Mouse (Mus musculus) neural tube, embryonic 14.5 days (tissue): ENCODE data around the gene Clec4b2. TPM values are rescaled to one million over a fixed set of nuclear protein-coding genes. Genes with fewer than 3 reads are reported as not detected.
"Not testable (repeated sequence)": the region's sequence is repeated elsewhere in the genome, so short reads cannot be mapped to it uniquely, and the experiment has no call there.

ENCODE experiments used
- ATAC-seq: fragments of 200-750 bp; cut with Nextera tagmentation; 2 replicates; pipeline ENCODE4 v1.8.0; 2017; ENCODE audit warnings: low read depth, mild to moderate bottlenecking, moderate TSS enrichment, moderate library complexity
- H3K27ac ChIP-seq: fragments of 300-500 bp; sonication (generic); 2 replicates; pipeline ENCODE4 v1.5.1; 2014; ENCODE audit warnings: low read depth, mild to moderate bottlenecking, control low read depth, low read length, moderate library complexity, mixed read lengths
- H3K27me3 ChIP-seq: fragments of 300-500 bp; sonication (generic); 2 replicates; pipeline ENCODE4 v1.6.1; 2014; ENCODE audit warnings: low read length; ENCODE audit not compliant: control insufficient read depth, insufficient read depth
- H3K36me3 ChIP-seq: fragments of 300-500 bp; sonication (generic); 2 replicates; pipeline ENCODE4 v1.6.1; 2014; ENCODE audit warnings: low read length, mixed read lengths; ENCODE audit not compliant: control insufficient read depth, insufficient read depth
- H3K4me1 ChIP-seq: fragments of 300-500 bp; sonication (generic); 2 replicates; pipeline ENCODE4 v1.6.1; 2014; ENCODE audit warnings: low read length; ENCODE audit not compliant: control insufficient read depth, insufficient read depth
- H3K4me2 ChIP-seq: fragments of 300-500 bp; sonication (generic); 2 replicates; pipeline ENCODE4 v1.6.1; 2014; ENCODE audit warnings: mild to moderate bottlenecking, low read depth, low read length, control low read depth
- H3K4me3 ChIP-seq: fragments of 300-500 bp; sonication (generic); 2 replicates; pipeline ENCODE4 v1.5.1; 2014; ENCODE audit warnings: low read depth, low read length, control low read depth, mixed read lengths
- H3K9ac ChIP-seq: fragments of 300-500 bp; sonication (generic); replicated peaks from 2 replicates; pipeline ENCODE4 v1.6.1; 2014; ENCODE audit warnings: low read depth, mild to moderate bottlenecking, control low read depth, low read length, mixed read lengths
- H3K9me3 ChIP-seq: fragments of 300-500 bp; sonication (generic); 2 replicates; pipeline ENCODE4 v1.6.1; 2016; ENCODE audit warnings: low read length; ENCODE audit not compliant: control insufficient read depth
- WGBS: fragments of 180-500 bp; shearing (Covaris S2); extraction: QIAGEN DNeasy Blood & Tissue Kit; methylation state at CpG from one replicate; pipeline ENCODE4 v1.1.7; 2014; 5-methylcytosine and 5-hydroxymethylcytosine counted together
- polyA plus RNA-seq: library from polyadenylated mRNA; unstranded; fragments of >200 nt; fragmentation: Nextera tagmentation; extraction: Ambion mirVana; gene quantifications from 2 replicates; pipeline ENCODE4 v1.2.1, GENCODE M21; 2014

Gene Clec4b2
- polyA plus RNA-seq, 1 experiment from 2014 or later = not detected

DNA sequence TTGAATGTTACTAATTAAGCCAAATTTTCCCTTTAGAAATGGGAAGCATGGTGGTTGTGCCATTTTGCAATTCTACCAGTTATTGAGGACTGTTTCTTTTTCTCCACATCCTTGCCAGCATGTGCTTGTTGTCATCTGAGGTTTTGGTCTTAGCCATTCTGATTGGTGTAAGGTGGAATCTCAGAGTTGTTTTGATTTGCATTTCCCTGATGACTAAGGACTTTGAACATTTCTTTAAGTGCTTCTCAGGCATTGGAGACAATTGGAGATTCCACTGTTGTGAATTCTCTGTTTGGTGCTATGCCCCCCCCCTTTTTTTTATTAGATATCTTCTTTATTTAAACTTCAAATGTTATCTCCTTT, 35.4 kb downstream of the Clec4b2 start:
- not testable (repeated sequence) for H3K9ac ChIP-seq, H3K9me3 ChIP-seq, H3K27me3 ChIP-seq, H3K27ac ChIP-seq, H3K36me3 ChIP-seq, H3K4me3 ChIP-seq, ATAC-seq, H3K4me1 ChIP-seq, H3K4me2 ChIP-seq

GRCm38 (mm10) chr6:123211726-123212125, 39.0 kb downstream of the Clec4b2 start:
- Histone ChIP-seq H3K27me3 (no peaks in the 10 kb centered on the region), H3K4me2 (no peak overlapping the region), H3K9me3 (no peaks in the 10 kb centered on the region), H3K36me3 (no peaks in the 10 kb centered on the region), H3K4me1 (no peaks in the 10 kb centered on the region), H3K9ac (no peak overlapping the region), H3K4me3 (no peak overlapping the region), H3K27ac (no peak overlapping the region)
- ATAC-seq = no peak
- 86% methylated on average over 1 of the region's 1 CpGs for WGBS

- no peak overlapping the region for H3K9ac ChIP-seq
- H3K4me3 ChIP-seq = no peak overlapping the region
- H3K27me3 ChIP-seq = no peaks in the 10 kb centered on the region
- no peak for ATAC-seq
- 67% methylated on average over 2 of the region's 2 CpGs for WGBS
- no peaks in the 10 kb centered on the region for H3K36me3 ChIP-seq
- H3K4me1 ChIP-seq = no peaks in the 10 kb centered on the region
- H3K4me2 ChIP-seq = no peak overlapping the region
- peaks cover 2% of the 10 kb centered on the region; the same call in 1 of the 2 replicates for H3K9me3 ChIP-seq
- no peak overlapping the region for H3K27ac ChIP-seq
These were observed 55.0 kb downstream of the Clec4b2 start for GRCm38 (mm10) chr6:123227519-123228166.

DNA sequence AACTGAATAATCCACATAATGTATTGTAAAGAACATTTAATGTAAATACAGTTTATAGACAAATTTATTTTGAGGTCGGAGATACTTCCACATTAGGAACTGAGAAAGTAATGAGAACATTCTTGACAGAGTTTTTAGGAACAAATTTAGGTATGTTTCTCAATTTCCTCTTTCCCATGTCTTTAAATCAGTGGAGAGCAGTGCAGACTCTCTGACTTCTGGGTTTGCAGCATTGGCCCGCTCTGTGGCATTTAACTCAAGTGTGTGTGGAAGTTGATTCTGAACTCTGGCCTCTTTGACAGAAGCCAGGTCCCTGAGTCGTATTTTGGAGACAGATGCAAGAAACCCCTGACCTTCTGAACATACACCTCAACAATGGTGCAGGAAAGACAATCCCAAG, 57.0 kb downstream of the Clec4b2 start, which contains the start of gene Clec4n:
Gene Clec4n (plus strand): TSS at position 200 of the 400 bp plus-strand sequence.
- Histone ChIP-seq H3K4me3 (no peak within 1 kb of the TSS), H3K4me2 (no peak within 1 kb of the TSS), H3K9ac (no peak within 1 kb of the TSS), H3K27ac (no peak within 1 kb of the TSS), H3K36me3 (no peaks in the 10 kb centered on the region), H3K4me1 (no peaks in the 10 kb centered on the region), H3K9me3 (0 out of 2 replicates have a peak, but pooled peaks cover 2% of the 10 kb centered on the region), H3K27me3 (no peaks in the 10 kb centered on the region)
- ATAC-seq = no peak
- 81% methylated on average over 3 of the region's 3 CpGs for WGBS

- 66% methylated on average over 2 of the region's 2 CpGs for WGBS
- no peak overlapping the region for H3K27ac ChIP-seq
- H3K9me3 ChIP-seq = 0 out of 2 replicates have a peak, but pooled peaks cover 2% of the 10 kb centered on the region
- H3K4me1 ChIP-seq = no peaks in the 10 kb centered on the region
- no peak overlapping the region for H3K9ac ChIP-seq
- no peak overlapping the region for H3K4me3 ChIP-seq
- ATAC-seq = no peak
- H3K27me3 ChIP-seq = no peaks in the 10 kb centered on the region
- H3K36me3 ChIP-seq = no peaks in the 10 kb centered on the region
- H3K4me2 ChIP-seq = no peak overlapping the region
These were observed 58.5 kb downstream of the Clec4b2 start for GRCm38 (mm10) chr6:123231149-123231548.

DNA sequence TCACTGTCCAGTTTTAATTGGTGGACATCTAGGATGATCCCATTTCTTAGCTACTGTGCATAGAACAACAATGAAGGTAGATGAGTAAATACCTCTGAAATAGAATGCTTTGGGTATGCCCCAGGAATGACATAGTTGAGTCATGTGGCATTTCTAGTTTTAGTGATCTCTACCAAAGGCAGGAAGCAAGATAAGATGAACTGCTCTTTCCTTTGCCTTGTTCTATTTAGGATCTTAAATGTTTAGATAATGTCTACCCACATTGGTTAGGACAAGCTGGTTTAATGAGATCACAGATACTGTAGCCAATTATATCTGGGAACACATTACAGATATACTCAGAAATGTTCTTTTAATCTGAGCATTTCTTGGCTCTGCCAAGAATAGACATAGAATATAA, 64.9 kb downstream of the Clec4b2 start:
- no peak for ATAC-seq
- no peak overlapping the region for H3K4me2 ChIP-seq
- H3K4me1 ChIP-seq = no peaks in the 10 kb centered on the region
- H3K9ac ChIP-seq = no peak overlapping the region
- H3K27me3 ChIP-seq = no peaks in the 10 kb centered on the region
- H3K9me3 ChIP-seq = no peaks in the 10 kb centered on the region
- no peak overlapping the region for H3K4me3 ChIP-seq
- no peaks in the 10 kb centered on the region for H3K36me3 ChIP-seq
- H3K27ac ChIP-seq = no peak overlapping the region

DNA sequence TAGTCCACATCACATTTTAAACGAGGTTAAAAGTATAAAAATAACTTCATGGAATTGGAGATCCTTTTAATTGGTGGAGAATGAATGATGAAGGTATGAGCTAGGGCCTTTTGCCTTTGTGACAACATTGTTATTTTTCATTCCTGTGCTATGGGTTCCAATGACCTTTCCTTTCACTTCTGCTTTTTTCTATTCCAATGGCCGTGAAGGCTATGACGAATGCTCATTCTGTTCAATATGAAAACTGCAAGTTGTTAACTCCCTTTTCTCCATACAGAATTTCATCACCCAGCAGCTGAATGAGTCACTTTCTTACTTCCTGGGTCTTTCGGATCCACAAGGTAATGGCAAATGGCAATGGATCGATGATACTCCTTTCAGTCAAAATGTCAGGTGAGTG, 71.5 kb downstream of the Clec4b2 start:
- Histone ChIP-seq H3K36me3 (no peaks in the 10 kb centered on the region), H3K4me2 (no peak overlapping the region), H3K27me3 (no peaks in the 10 kb centered on the region), H3K4me1 (no peaks in the 10 kb centered on the region), H3K27ac (no peak overlapping the region), H3K4me3 (no peak overlapping the region), H3K9ac (no peak overlapping the region), H3K9me3 (no peaks in the 10 kb centered on the region)
- 89% methylated on average over 5 of the region's 5 CpGs for WGBS
- ATAC-seq = no peak

DNA sequence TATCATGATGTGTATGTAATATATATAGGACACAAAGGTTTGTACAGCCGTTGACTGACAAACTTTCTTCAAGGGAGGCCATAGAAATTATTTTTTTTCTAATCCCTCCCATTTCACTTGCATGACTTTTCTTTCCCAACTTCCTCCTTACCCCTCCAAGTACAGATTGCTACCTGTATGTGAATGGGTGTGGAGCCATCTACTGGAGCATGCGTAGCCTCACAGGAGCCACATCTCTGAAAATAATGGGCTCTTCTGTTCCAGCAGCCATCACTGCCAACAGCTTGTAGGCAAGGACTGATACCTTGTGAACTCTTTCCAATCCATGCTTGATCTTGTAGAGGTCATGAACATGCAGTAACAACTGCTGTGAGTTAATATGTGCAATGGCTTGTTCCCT, 76.2 kb downstream of the Clec4b2 start:
- not testable (repeated sequence) for H3K9me3 ChIP-seq, H3K4me3 ChIP-seq, H3K9ac ChIP-seq, ATAC-seq, H3K36me3 ChIP-seq, H3K27me3 ChIP-seq, H3K4me1 ChIP-seq, H3K27ac ChIP-seq, H3K4me2 ChIP-seq
- WGBS = 90% methylated on average over 2 of the region's 2 CpGs

DNA sequence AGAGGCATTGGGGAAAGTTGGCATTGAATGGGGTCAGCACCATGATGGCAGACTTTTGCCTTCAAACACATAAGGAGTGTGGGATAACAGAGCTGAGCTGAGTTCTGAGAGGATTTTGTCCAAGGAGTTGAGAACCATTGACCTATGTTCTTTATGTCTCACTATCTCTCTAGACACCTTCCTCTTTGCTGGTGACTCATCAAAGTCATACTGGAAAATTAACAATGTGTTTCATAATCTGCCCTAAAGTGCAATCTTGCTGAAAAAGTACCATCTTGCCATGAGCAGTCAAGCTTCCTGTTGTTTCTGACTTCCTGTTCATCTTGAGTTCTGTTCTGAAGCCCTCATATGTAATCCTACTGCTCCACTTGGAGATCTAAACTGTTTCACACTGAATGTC, 80.0 kb downstream of the Clec4b2 start:
- Histone ChIP-seq H3K4me1 (no peaks in the 10 kb centered on the region), H3K9me3 (no peaks in the 10 kb centered on the region), H3K27ac (no peak overlapping the region), H3K4me3 (no peak overlapping the region), H3K9ac (no peak overlapping the region), H3K36me3 (no peaks in the 10 kb centered on the region), H3K4me2 (no peak overlapping the region), H3K27me3 (no peaks in the 10 kb centered on the region)
- ATAC-seq = no peak
